Mouse (Mus musculus): Measurements from ENCODE around the gene Olfr1467. TPM values are rescaled to one million over a fixed set of nuclear protein-coding genes. Genes with fewer than 3 reads are reported as not detected.

The Olfr1467 gene
- polyA plus RNA-seq (2015; fragmentation: Nextera tagmentation; extraction: Ambion mirVana) = not detected in 2 replicates

DNA sequence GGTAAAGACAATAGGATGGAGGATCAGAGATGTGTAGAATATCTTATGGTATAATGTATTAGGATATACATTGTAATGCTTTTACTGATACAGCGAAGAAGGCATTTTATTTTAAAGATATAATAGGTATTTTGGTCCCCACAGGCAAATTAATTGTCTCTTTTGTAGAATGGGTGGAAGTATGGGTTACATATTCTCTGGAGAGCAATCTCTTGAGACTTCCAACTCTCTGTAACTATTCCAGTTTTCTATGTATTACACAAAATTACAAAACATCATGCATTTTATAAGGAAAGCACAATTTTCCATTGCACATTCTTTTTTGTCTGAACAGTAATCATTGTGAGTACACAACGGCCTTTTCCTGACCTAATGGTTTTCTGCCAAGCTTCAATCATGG is at the start of gene Olfr1467:
Gene Olfr1467 (plus strand): TSS at position 301 of the 400 bp plus-strand sequence.
- Histone ChIP-seq H3K4me1 (no peaks in the 10 kb centered on the region), H3K27me3 (no peaks in the 10 kb centered on the region), H3K9me3 (replicated peaks) (peaks cover 22% of the 10 kb centered on the region), H3K4me2 (no peak within 1 kb of the TSS), H3K36me3 (ENCODE audit: poor library complexity, severe bottlenecking) (no peaks in the 10 kb centered on the region), H3K4me3 (no peak within 1 kb of the TSS), H3K27ac (no peak within 1 kb of the TSS), H3K9ac (no peak within 1 kb of the TSS)
- no peak for ATAC-seq
- WGBS = 76% methylated on average over 2 of the region's 2 CpGs

- Histone ChIP-seq H3K27ac (no peak within 1 kb of the TSS), H3K9ac (no peak within 1 kb of the TSS), H3K36me3 (ENCODE audit: poor library complexity, severe bottlenecking) (no peaks in the 10 kb centered on the region), H3K9me3 (replicated peaks) (peaks cover 10% of the 10 kb centered on the region), H3K4me3 (no peak within 1 kb of the TSS), H3K4me1 (no peaks in the 10 kb centered on the region), H3K27me3 (no peaks in the 10 kb centered on the region), H3K4me2 (no peak within 1 kb of the TSS)
- ATAC-seq = no peak
These were observed 46.6 kb upstream of the Olfr1467 start, which contains the start of gene Olfr1465 for GRCm38 (mm10) chr19:13315441-13315840. TSS of gene Olfr1465 (minus strand) at chr19:13315541.

GRCm38 (mm10) chr19:13338562-13338961 is 23.5 kb upstream of the Olfr1467 start, which contains the start of gene Olfr1466:
TSS of gene Olfr1466 (plus strand) at chr19:13338862.
- Histone ChIP-seq H3K4me2 (no peak within 1 kb of the TSS), H3K9ac (no peak within 1 kb of the TSS), H3K4me1 (no peaks in the 10 kb centered on the region), H3K36me3 (ENCODE audit: poor library complexity, severe bottlenecking) (no peaks in the 10 kb centered on the region), H3K4me3 (no peak within 1 kb of the TSS), H3K27me3 (no peaks in the 10 kb centered on the region), H3K9me3 (replicated peaks) (peaks cover 21% of the 10 kb centered on the region), H3K27ac (no peak within 1 kb of the TSS)
- 84% methylated on average over 2 of the region's 2 CpGs for WGBS
- no peak for ATAC-seq

GRCm38 (mm10) chr19:13407549-13407948 is 45.5 kb downstream of the Olfr1467 start, which contains the start of gene Olfr1469:
TSS of gene Olfr1469 (plus strand) at chr19:13407849.
- 84% methylated on average over 2 of the region's 2 CpGs for WGBS
- H3K4me2 ChIP-seq = no peak within 1 kb of the TSS
- H3K9ac ChIP-seq = no peak within 1 kb of the TSS
- H3K27me3 ChIP-seq = no peaks in the 10 kb centered on the region
- ATAC-seq = no peak
- no peak within 1 kb of the TSS for H3K4me3 ChIP-seq
- H3K4me1 ChIP-seq = no peaks in the 10 kb centered on the region
- no peaks in the 10 kb centered on the region for H3K36me3 ChIP-seq (ENCODE audit: poor library complexity, severe bottlenecking)
- no peak within 1 kb of the TSS for H3K27ac ChIP-seq
- H3K9me3 ChIP-seq (replicated peaks) = peaks cover 19% of the 10 kb centered on the region

Other genes with a start within 250 kb of the Olfr1467 start
- gene Olfr1459, start 212.7 kb upstream of the Olfr1467 start, polyA plus RNA-seq (2015; fragmentation: Nextera tagmentation; extraction: Ambion mirVana) = not detected in 2 replicates
- not detected in 2 replicates for gene Olfr1461, start 199.2 kb upstream of the Olfr1467 start, polyA plus RNA-seq (2015; fragmentation: Nextera tagmentation; extraction: Ambion mirVana)
- gene Olfr1462, start 176.5 kb upstream of the Olfr1467 start, polyA plus RNA-seq (2015; fragmentation: Nextera tagmentation; extraction: Ambion mirVana) = not detected in 2 replicates
- gene Olfr1463, start 130.9 kb upstream of the Olfr1467 start, polyA plus RNA-seq (2015; fragmentation: Nextera tagmentation; extraction: Ambion mirVana) = not detected in 2 replicates
- not detected in 2 replicates for gene Olfr1465, start 46.7 kb upstream of the Olfr1467 start, polyA plus RNA-seq (2015; fragmentation: Nextera tagmentation; extraction: Ambion mirVana)
- gene Olfr1466, start 23.4 kb upstream of the Olfr1467 start, polyA plus RNA-seq (2015; fragmentation: Nextera tagmentation; extraction: Ambion mirVana) = not detected in 2 replicates
- not detected in 2 replicates for gene Olfr1469, start 45.6 kb downstream of the Olfr1467 start, polyA plus RNA-seq (2015; fragmentation: Nextera tagmentation; extraction: Ambion mirVana)
- not detected in 2 replicates for gene Olfr1471, start 81.2 kb downstream of the Olfr1467 start, polyA plus RNA-seq (2015; fragmentation: Nextera tagmentation; extraction: Ambion mirVana)
- gene Olfr1472, start 93.8 kb downstream of the Olfr1467 start, polyA plus RNA-seq (2015; fragmentation: Nextera tagmentation; extraction: Ambion mirVana) = not detected in 2 replicates
- gene Olfr1474, start 107.3 kb downstream of the Olfr1467 start, polyA plus RNA-seq (2015; fragmentation: Nextera tagmentation; extraction: Ambion mirVana) = not detected in 2 replicates
- gene Olfr1475, start 118.0 kb downstream of the Olfr1467 start, polyA plus RNA-seq (2015; fragmentation: Nextera tagmentation; extraction: Ambion mirVana) = not detected in 2 replicates
- gene Olfr1477, start 138.3 kb downstream of the Olfr1467 start, polyA plus RNA-seq (2015; fragmentation: Nextera tagmentation; extraction: Ambion mirVana) = not detected in 2 replicates
- gene Olfr1480, start 165.7 kb downstream of the Olfr1467 start, polyA plus RNA-seq (2015; fragmentation: Nextera tagmentation; extraction: Ambion mirVana) = not detected in 2 replicates
- not detected in 2 replicates for gene Olfr1484, start 221.3 kb downstream of the Olfr1467 start, polyA plus RNA-seq (2015; fragmentation: Nextera tagmentation; extraction: Ambion mirVana)